Mouse (Mus musculus) large intestine, adult 2 months (tissue): ENCODE measurements around the gene Gm14743. TPM values are rescaled to one million over a fixed set of nuclear protein-coding genes. Genes with fewer than 3 reads are reported as not detected.
"Not testable (repeated sequence)": the region's sequence is repeated elsewhere in the genome, so short reads cannot be mapped to it uniquely, and the experiment has no call there.

Source experiments
- DNase-seq: peaks from one replicate; pipeline ENCODE4 v3.0.0-alpha.2; 2012; ENCODE audit warnings: low read depth, low spot score
- WGBS: fragments of 180-500 bp; shearing (Covaris S2); methylation state at CpG from one replicate; pipeline ENCODE4 v1.1.7; 2018; 5-methylcytosine and 5-hydroxymethylcytosine counted together
- polyA plus RNA-seq: library from polyadenylated mRNA; depleted of rRNA; stranded (reverse); fragments of >200 nt; gene quantifications from 2 replicates; pipeline ENCODE4 v1.2.3, GENCODE M21; 2012; rRNA removed

The Gm14743 gene
- polyA plus RNA-seq = not detected in 2 replicates

DNA sequence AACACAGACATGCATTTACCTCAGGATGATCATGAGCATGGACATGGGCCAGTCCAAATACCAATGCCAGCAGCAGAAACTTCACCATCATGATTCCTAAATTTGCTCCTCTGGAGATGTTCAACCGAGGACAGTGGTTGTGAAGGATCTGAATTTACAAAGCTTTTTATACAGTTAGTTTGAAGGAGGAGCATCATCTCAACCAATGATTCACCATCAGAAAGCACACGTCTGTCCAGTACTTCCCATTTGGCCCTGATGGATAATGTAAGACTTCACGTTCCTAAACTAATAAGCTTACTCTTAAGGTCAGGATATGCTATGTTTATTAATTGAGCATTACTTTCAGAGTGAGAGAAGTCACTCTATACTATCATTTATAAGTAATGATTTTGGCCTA lies at the start of gene Gm14743:
Gm14743 (minus strand) TSS at position 101 of the 400 bp plus-strand sequence.
- not testable (repeated sequence) for DNase-seq
- WGBS = no CpG with 5 or more reads among the region's 3 CpGs

- WGBS = 82% methylated on average over 5 of the region's 5 CpGs
- no peak for DNase-seq
Measured at GRCm38 (mm10) chrX:78202829-78203228, 42.9 kb downstream of the Gm14743 start.

GRCm38 (mm10) chrX:78202220-78202619 lies 43.5 kb downstream of the Gm14743 start:
- DNase-seq = not testable (repeated sequence)
- 53% methylated on average over 1 of the region's 1 CpGs for WGBS

Other genes with a start within 250 kb of the Gm14743 start
- gene Obp1a, start 154.5 kb downstream of the Gm14743 start, polyA plus RNA-seq = not detected in 2 replicates
- not detected in 2 replicates for gene Gm5938, start 120.5 kb downstream of the Gm14743 start, polyA plus RNA-seq
- not detected in 2 replicates for gene Obp1b, start 59.1 kb downstream of the Gm14743 start, polyA plus RNA-seq
- gene 4930480E11Rik, start 123.7 kb upstream of the Gm14743 start, polyA plus RNA-seq = not detected in 2 replicates